Mouse (Mus musculus) forebrain, embryonic 15.5 days (tissue): Measurements from ENCODE around the gene 1700125H20Rik. TPM values are rescaled to one million over a fixed set of nuclear protein-coding genes. Genes with fewer than 3 reads are reported as not detected.

Experiments used
- ATAC-seq: fragments of 200-750 bp; cut with Nextera tagmentation; replicated peaks from 2 replicates; pipeline ENCODE4 v1.8.0; 2017; ENCODE audit warnings: mild to moderate bottlenecking, moderate TSS enrichment, moderate library complexity
- H3K27ac ChIP-seq: fragments of 300-500 bp; sonication (generic); replicated peaks from 2 replicates; pipeline ENCODE4 v1.5.1; 2015; ENCODE audit warnings: mild to moderate bottlenecking, inconsistent platforms
- H3K27me3 ChIP-seq: fragments of 300-500 bp; sonication (generic); 2 replicates; pipeline ENCODE4 v1.6.1; 2015; ENCODE audit warnings: inconsistent platforms
- H3K36me3 ChIP-seq: fragments of 300-500 bp; sonication (generic); 2 replicates; pipeline ENCODE4 v1.6.1; 2015; ENCODE audit warnings: mild to moderate bottlenecking, inconsistent platforms
- H3K4me1 ChIP-seq: fragments of 300-500 bp; sonication (generic); 2 replicates; pipeline ENCODE4 v1.6.1; 2015; ENCODE audit warnings: inconsistent platforms
- H3K4me2 ChIP-seq: fragments of 300-500 bp; sonication (generic); replicated peaks from 2 replicates; pipeline ENCODE4 v1.6.1; 2015; ENCODE audit warnings: mild to moderate bottlenecking, inconsistent platforms
- H3K4me3 ChIP-seq: fragments of 300-500 bp; sonication (generic); 2 replicates; pipeline ENCODE4 v1.5.1; 2015; ENCODE audit warnings: mild to moderate bottlenecking, inconsistent platforms
- H3K9ac ChIP-seq: fragments of 300-500 bp; sonication (generic); replicated peaks from 2 replicates; pipeline ENCODE4 v1.6.1; 2015; ENCODE audit warnings: mild to moderate bottlenecking, inconsistent platforms
- H3K9me3 ChIP-seq: fragments of 300-500 bp; sonication (generic); 2 replicates; pipeline ENCODE4 v1.6.1; 2016; ENCODE audit warnings: inconsistent platforms
- WGBS: fragments of 180-500 bp; shearing (Covaris S2); methylation state at CpG from one replicate; pipeline ENCODE4 v1.1.7; 2015; ENCODE audit warnings: mixed read lengths; 5-methylcytosine and 5-hydroxymethylcytosine counted together
- polyA plus RNA-seq: library from polyadenylated mRNA; unstranded; fragments of >200 nt; fragmentation: Nextera tagmentation; extraction: Ambion mirVana; gene quantifications from 2 replicates; pipeline ENCODE4 v1.2.1, GENCODE M21; 2015

The 1700125H20Rik gene
- polyA plus RNA-seq, 1 experiment from 2014 or later: 0.70 TPM

DNA sequence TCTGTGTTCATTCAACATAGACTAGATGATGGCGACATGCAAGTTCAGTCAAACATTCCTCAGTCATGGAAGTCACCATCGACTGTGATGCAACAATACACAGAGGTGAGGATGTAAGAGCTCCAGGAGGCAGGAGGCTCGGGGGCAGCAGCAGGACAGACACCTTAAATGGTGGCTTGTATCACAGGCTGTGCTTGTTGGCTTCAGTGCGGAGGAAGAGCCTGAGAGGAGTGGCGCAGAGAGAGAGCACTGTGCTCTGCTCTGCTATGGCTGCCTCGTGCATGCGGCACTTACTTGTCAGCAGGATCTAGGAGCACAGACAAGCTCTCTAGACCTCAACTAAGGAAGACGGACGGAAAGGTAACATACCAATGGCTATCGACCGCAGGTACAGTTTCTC, 24.0 kb downstream of the 1700125H20Rik start:
- H3K9me3 ChIP-seq: no peaks in the 10 kb centered on the region
- no peaks in the 10 kb centered on the region for H3K27me3 ChIP-seq
- ATAC-seq: no peak
- H3K36me3 ChIP-seq: peaks cover 76% of the 10 kb centered on the region
- no peak overlapping the region for H3K4me3 ChIP-seq
- WGBS: 92% methylated on average over 11 of the region's 11 CpGs
- no peak overlapping the region for H3K9ac ChIP-seq
- H3K27ac ChIP-seq: no peak overlapping the region
- no peak overlapping the region for H3K4me2 ChIP-seq
- no peaks in the 10 kb centered on the region for H3K4me1 ChIP-seq

DNA sequence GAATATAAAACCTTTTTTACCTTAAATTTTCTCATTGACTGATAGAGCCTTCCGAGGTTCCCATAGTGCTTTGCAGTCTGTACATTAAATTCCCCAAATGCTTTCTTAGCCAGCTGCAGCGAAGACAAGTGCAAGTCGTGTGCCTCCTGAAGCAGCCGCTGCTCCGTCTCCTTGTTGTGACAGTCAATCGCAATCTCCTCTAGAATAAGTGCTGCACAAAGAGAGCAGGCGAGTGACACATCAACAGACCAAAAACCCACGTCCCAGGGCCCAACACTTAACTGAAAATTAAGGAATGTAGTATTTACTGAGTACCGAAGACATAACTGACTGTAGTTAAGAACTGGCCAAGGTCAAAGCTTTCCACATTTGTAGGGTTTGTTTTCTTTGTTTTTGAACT, 25.8 kb downstream of the 1700125H20Rik start:
- Histone ChIP-seq H3K4me3 (no peak overlapping the region), H3K27me3 (no peaks in the 10 kb centered on the region), H3K9ac (no peak overlapping the region), H3K4me1 (no peaks in the 10 kb centered on the region), H3K9me3 (no peaks in the 10 kb centered on the region), H3K36me3 (peaks cover 84% of the 10 kb centered on the region), H3K4me2 (no peak overlapping the region), H3K27ac (no peak overlapping the region)
- 85% methylated on average over 9 of the region's 9 CpGs for WGBS
- ATAC-seq: no peak

DNA sequence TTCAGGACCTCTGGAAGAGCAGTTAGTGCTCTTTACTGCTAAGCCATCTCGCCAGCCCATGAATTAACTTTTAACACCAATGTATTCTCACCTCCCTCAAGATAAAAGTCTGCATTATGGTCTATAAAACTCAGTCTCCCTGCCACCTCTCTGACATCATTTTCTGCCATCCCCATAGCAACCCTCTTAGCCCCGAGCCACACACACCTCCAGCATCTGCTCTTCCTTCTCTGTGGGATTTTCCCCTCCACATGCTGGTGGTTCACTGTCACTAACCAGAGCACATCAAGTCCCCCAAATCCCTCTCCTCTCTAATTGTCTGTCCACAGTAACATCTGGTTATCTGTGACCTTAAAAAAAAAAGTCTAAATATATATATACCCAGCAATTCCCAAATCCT, 28.7 kb downstream of the 1700125H20Rik start:
- Histone ChIP-seq H3K27ac (no peak overlapping the region), H3K9ac (no peak overlapping the region), H3K9me3 (no peaks in the 10 kb centered on the region), H3K36me3 (peaks cover 83% of the 10 kb centered on the region), H3K4me3 (no peak overlapping the region), H3K4me1 (no peaks in the 10 kb centered on the region), H3K4me2 (no peak overlapping the region), H3K27me3 (no peaks in the 10 kb centered on the region)
- 83% methylated on average over 2 of the region's 2 CpGs for WGBS
- no peak for ATAC-seq

DNA sequence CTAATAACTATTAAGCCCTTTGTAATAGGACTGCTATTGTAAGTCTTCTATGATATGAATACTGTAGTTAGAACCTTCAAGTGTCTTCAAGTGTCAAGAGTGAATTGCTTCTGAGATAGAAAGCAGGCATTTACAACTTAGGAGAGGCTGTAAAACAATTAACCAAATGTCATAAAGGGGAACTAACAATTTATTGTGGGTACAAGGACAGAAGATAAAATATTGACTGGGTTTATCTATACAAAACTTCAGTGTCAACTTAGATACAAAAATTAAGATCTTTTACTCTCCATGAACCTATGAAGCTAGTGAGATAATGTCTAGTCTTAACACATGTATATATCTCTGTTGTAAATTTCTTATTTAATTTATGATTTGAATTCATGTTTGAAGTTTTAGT, 36.0 kb downstream of the 1700125H20Rik start:
- Histone ChIP-seq H3K4me2 (no peak overlapping the region), H3K4me1 (no peaks in the 10 kb centered on the region), H3K9ac (no peak overlapping the region), H3K27ac (no peak overlapping the region), H3K4me3 (no peak overlapping the region), H3K27me3 (no peaks in the 10 kb centered on the region), H3K36me3 (peaks cover 62% of the 10 kb centered on the region), H3K9me3 (no peaks in the 10 kb centered on the region)
- no peak for ATAC-seq

DNA sequence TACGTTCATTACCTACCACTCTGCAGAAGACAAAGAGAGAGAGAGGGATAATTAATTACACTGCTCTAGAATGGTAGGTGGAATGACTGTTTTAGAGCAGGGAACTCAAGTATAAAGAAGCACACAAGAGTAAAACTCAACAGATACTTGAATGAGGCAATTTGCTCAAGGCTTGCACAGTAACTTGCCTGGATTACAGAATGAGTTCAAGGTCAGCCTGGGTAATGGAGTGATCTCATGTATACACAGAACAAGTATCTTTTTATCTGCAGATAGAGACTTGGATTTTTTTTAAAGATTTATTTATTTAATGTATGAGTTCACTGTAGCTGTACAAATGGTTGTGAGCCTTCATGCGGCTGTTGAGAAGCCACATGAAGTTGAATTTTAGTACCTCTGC, 40.9 kb downstream of the 1700125H20Rik start:
- H3K4me3 ChIP-seq: no peak overlapping the region
- 92% methylated on average over 2 of the region's 2 CpGs for WGBS
- no peak for ATAC-seq
- H3K36me3 ChIP-seq: peaks cover 82% of the 10 kb centered on the region
- no peaks in the 10 kb centered on the region for H3K9me3 ChIP-seq
- H3K4me2 ChIP-seq: no peak overlapping the region
- no peak overlapping the region for H3K27ac ChIP-seq
- H3K4me1 ChIP-seq: no peaks in the 10 kb centered on the region
- H3K27me3 ChIP-seq: no peaks in the 10 kb centered on the region
- H3K9ac ChIP-seq: no peak overlapping the region

DNA sequence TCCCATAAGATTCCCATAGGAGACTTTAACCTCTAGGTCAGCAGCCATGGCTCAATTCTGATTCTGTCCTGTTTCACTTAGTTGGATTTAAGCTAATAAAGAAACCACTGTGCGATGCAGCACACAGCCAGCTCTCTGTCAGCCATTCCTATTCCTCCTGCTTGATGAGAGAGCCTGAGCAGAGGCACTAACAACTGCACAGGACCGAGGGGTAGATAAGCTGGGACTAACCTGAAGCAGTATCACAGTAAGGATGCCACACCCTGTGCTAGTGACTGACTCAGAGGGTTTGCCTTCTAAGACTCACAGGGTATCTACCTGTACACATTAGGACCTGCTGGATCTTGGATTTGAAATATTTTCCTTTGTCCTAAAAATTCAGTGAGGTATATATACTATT, 43.0 kb downstream of the 1700125H20Rik start:
- ATAC-seq: no peak
- no peak overlapping the region for H3K27ac ChIP-seq
- no peak overlapping the region for H3K9ac ChIP-seq
- no peak overlapping the region for H3K4me3 ChIP-seq
- no peaks in the 10 kb centered on the region for H3K9me3 ChIP-seq
- peaks cover 66% of the 10 kb centered on the region for H3K36me3 ChIP-seq
- H3K4me2 ChIP-seq: no peak overlapping the region
- H3K4me1 ChIP-seq: no peaks in the 10 kb centered on the region
- 100% methylated on average over 2 of the region's 2 CpGs for WGBS
- H3K27me3 ChIP-seq: no peaks in the 10 kb centered on the region

DNA sequence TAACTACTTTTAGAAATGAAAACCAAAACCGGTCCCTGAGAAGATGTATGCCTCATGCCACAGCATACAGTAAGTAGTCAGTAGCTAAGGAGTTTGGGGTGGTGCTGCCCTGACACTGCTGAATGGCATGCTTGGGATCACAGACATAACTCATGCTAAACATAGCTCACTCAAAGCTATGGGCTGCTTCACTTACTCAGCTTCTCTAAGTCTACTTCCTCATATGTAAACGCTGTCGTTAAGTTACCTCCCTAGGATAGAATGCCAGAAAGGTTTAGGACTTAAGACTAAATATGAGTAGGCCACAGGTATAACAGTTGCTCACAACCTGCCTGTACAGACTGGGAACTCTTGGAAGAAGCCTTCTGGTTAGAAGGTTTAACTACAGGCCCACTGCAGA, 44.5 kb downstream of the 1700125H20Rik start:
- H3K36me3 ChIP-seq: peaks cover 55% of the 10 kb centered on the region
- no peaks in the 10 kb centered on the region for H3K9me3 ChIP-seq
- no peak for ATAC-seq
- no peaks in the 10 kb centered on the region for H3K27me3 ChIP-seq
- H3K27ac ChIP-seq: no peak overlapping the region
- H3K4me3 ChIP-seq: no peak overlapping the region
- H3K4me2 ChIP-seq: no peak overlapping the region
- H3K9ac ChIP-seq: no peak overlapping the region
- no peaks in the 10 kb centered on the region for H3K4me1 ChIP-seq
- 96% methylated on average over 3 of the region's 3 CpGs for WGBS

DNA sequence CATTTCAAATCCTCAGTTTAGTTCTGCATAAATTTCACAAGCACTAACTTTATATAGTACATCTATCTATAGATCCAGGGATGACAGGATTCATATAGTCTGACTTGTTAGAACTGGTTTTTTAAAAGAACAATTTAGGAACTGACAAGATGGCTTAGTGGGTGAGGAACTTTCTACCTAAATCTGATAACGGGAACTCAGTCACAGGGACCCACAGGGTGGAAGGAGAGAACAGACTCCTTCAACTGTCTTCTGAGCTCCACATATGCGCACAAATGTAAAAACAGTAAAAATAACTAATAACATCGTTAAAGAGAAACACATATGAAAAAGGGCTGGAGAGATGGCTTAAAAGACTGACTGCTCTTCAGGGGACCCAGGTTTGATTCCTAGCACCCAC, 48.8 kb downstream of the 1700125H20Rik start:
- H3K27me3 ChIP-seq: no peaks in the 10 kb centered on the region
- H3K9ac ChIP-seq: no peak overlapping the region
- no peak overlapping the region for H3K4me3 ChIP-seq
- H3K4me2 ChIP-seq: no peak overlapping the region
- ATAC-seq: no peak
- peaks cover 20% of the 10 kb centered on the region for H3K36me3 ChIP-seq
- no peaks in the 10 kb centered on the region for H3K9me3 ChIP-seq
- no peaks in the 10 kb centered on the region for H3K4me1 ChIP-seq
- H3K27ac ChIP-seq: no peak overlapping the region
- 91% methylated on average over 3 of the region's 3 CpGs for WGBS

DNA sequence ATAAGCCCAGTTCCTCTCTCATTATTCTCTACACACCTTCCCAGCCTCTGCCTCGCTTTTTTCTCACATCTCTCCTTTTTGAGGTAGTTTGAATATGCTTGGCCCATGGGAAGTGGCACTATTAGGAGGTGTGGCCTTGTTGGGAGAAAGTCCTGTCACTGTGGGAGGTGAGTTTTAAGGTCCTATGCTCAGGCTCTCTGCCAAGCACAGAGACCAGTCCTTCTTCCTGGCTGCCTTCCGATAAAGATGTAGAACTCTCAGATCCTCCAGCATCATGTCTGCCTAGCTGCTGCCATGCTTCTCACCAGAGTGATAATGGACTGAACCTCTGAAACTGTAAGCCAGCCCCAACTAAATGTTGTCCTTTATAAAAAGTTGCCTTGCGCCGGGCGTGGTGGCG, 52.4 kb downstream of the 1700125H20Rik start:
- no peaks in the 10 kb centered on the region for H3K4me1 ChIP-seq
- no peak overlapping the region for H3K9ac ChIP-seq
- no peaks in the 10 kb centered on the region for H3K27me3 ChIP-seq
- peaks cover 5% of the 10 kb centered on the region; the same call in 1 of the 2 replicates for H3K36me3 ChIP-seq
- no peaks in the 10 kb centered on the region for H3K9me3 ChIP-seq
- no peak for ATAC-seq
- no peak overlapping the region for H3K4me3 ChIP-seq
- WGBS: 96% methylated on average over 6 of the region's 6 CpGs
- H3K27ac ChIP-seq: no peak overlapping the region
- H3K4me2 ChIP-seq: no peak overlapping the region

DNA sequence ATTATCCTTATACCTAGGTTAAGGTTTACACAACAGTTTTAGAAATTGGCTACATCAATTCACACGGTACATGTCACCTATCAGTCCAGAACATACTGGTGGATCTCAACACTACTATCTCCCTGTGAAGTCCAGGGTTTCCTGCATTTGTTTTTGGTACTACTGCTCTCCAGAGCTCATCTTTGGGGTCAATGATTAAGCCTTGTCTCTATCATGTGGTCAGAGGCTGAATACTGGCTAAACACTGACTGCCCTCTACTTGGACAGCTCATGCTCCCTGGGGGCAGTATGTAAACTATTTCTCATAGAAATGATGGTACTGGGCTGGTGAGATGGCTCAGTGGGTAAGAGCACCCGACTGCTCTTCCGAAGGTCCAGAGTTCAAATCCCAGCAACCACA, 53.0 kb downstream of the 1700125H20Rik start:
- Histone ChIP-seq H3K36me3 (peaks cover 5% of the 10 kb centered on the region; the same call in 1 of the 2 replicates), H3K9me3 (no peaks in the 10 kb centered on the region), H3K27me3 (no peaks in the 10 kb centered on the region), H3K4me3 (no peak overlapping the region), H3K4me2 (no peak overlapping the region), H3K9ac (no peak overlapping the region), H3K27ac (no peak overlapping the region), H3K4me1 (no peaks in the 10 kb centered on the region)
- no peak for ATAC-seq
- WGBS: 93% methylated on average over 3 of the region's 3 CpGs

Other genes with a start within 250 kb of the 1700125H20Rik start
- gene Car4, start 212.6 kb upstream of the 1700125H20Rik start, polyA plus RNA-seq: 1.9 and 2.7 TPM in 2 replicates
- 9.1 and 9.8 TPM in 2 replicates for gene Usp32, start 30.2 kb upstream of the 1700125H20Rik start, polyA plus RNA-seq
- 48.8 and 51.7 TPM in 2 replicates for gene Appbp2, start 64.7 kb downstream of the 1700125H20Rik start, polyA plus RNA-seq
- gene Ppm1d, start 140.8 kb downstream of the 1700125H20Rik start, polyA plus RNA-seq: 25.3 and 26.4 TPM in 2 replicates
- gene Bcas3, start 182.8 kb downstream of the 1700125H20Rik start, polyA plus RNA-seq: 25.3 and 30.1 TPM in 2 replicates